Mouse (Mus musculus): ENCODE measurements around the gene Ncbp3.

Ncbp3 gene

DNA sequence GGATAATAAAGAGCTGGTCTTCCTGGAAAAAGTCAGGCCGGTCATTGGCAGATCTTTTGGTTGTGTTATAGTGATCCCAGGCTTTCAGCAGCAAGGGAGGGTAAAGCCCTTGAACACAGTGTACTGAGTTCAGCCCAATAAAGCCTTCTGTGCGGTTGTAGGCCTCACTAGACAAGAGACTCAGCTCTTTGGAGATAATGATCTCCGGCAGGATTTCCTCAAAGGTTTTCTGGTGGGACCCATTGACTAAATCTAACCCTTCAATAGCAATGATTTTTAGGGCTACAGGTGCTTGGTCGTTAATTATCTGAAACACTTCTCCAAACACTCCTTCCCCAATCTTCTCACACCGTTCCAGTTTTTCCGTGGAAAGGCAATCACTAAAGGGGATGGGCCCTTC is 89.0 kb downstream of the Ncbp3 start:
- no peak for DNase-seq (ENCODE audit: extremely low read depth, low read depth)

DNA sequence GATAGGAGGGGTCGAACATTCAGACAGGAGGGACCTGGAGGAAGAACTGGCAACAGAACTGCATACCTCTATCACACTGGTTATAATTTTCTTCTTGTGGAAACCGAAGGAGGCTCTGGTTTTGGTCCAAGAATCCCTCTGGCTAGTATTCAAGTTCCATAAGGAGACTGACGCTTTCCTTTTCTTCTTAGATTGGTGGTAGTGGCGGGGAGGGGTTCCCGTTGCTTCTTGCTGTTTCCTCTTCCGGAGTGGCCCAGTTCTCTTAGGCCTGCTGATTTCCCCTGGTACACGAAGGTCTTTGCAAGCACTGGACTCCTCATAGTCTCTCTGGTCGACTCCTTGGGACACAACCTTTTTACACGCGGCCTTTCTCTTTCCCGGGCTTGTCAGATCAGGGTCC is 89.5 kb downstream of the Ncbp3 start:
- DNase-seq (ENCODE audit: extremely low read depth, low read depth) = no peak

DNA sequence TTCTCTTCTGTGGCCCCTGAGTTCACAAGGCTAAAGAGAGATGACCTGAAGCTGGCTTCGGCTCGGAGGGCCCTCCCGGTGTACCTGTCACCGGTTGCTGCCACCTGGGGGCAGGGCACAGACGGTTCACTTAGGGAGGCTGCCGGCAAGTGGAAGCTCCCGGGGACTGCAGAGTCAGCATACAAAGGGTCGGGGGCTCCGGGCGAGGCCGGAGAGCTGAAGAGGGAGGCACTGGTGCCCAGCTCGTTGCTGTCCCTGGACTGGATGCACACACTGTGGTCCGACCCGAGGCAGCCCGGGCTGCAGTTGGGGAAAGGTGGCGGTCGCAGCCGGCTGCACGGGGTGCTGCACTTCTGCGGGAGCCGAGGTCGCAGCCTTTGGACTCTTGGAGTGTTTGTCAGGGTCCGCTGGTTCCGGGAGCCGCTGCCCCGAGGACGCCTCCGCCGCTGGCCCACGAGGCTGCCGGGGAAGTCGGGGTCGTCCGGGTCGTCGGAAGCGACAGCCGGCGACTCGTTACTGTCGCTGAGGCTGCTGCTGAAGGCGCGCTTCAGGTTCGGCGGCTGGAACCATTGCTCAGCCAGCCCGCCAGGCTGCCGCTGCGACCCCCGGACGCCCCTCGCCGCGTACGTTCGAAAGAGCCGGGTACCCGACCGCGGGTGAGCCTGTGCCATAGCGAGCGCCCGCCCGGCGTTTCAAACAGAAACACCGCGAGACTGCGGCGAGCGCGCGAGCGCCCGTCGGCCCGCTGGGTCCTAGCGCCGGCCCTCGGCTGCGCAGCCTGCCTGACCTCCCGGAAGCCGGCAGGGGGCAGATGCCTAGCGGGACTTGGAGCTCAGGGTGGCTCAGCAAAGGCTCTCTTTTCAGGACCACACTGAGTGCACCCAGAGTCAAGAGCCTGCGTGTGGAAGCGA is 90.3 kb downstream of the Ncbp3 start, which contains the start of gene Haspin:
Gene Haspin, minus strand, starts transcription at position 704 of the 911 bp plus-strand sequence.
- peak; percentile 76 for DNase-seq (ENCODE audit: extremely low read depth, low read depth)
